Mouse (Mus musculus) heart, embryonic 15.5 days (tissue): ENCODE data around the gene Lrrc56. TPM values are rescaled to one million over a fixed set of nuclear protein-coding genes. Genes with fewer than 3 reads are reported as not detected.

Experiments used
- ATAC-seq: fragments of 200-750 bp; cut with Nextera tagmentation; replicated peaks from 2 replicates; pipeline ENCODE4 v1.8.0; 2017; ENCODE audit warnings: low read depth, moderate TSS enrichment; ENCODE audit not compliant: insufficient number of reproducible peaks, insufficient read depth, low FRiP score
- H3K27ac ChIP-seq: fragments of 300-500 bp; sonication (generic); 2 replicates; pipeline ENCODE4 v1.5.1; 2015; ENCODE audit warnings: mild to moderate bottlenecking, inconsistent platforms
- H3K27me3 ChIP-seq: fragments of 300-500 bp; sonication (generic); 2 replicates; pipeline ENCODE4 v1.6.1; 2015; ENCODE audit warnings: inconsistent platforms
- H3K36me3 ChIP-seq: fragments of 300-500 bp; sonication (generic); 2 replicates; pipeline ENCODE4 v1.6.1; 2015; ENCODE audit warnings: mild to moderate bottlenecking, inconsistent platforms
- H3K4me1 ChIP-seq: fragments of 300-500 bp; sonication (generic); replicated peaks from 2 replicates; pipeline ENCODE4 v1.6.1; 2015; ENCODE audit warnings: inconsistent platforms
- H3K4me2 ChIP-seq: fragments of 300-500 bp; sonication (generic); 2 replicates; pipeline ENCODE4 v1.6.1; 2015; ENCODE audit warnings: inconsistent platforms, mild to moderate bottlenecking, moderate library complexity
- H3K4me3 ChIP-seq: fragments of 300-500 bp; sonication (generic); 2 replicates; pipeline ENCODE4 v1.5.1; 2015; ENCODE audit warnings: mild to moderate bottlenecking, inconsistent platforms
- H3K9ac ChIP-seq: fragments of 300-500 bp; sonication (generic); 2 replicates; pipeline ENCODE4 v1.6.1; 2015; ENCODE audit warnings: mild to moderate bottlenecking, inconsistent platforms
- H3K9me3 ChIP-seq: fragments of 300-500 bp; sonication (generic); replicated peaks from 2 replicates; pipeline ENCODE4 v1.6.1; 2016; ENCODE audit warnings: inconsistent platforms
- WGBS: fragments of 180-500 bp; shearing (Covaris S2); methylation state at CpG from one replicate; pipeline ENCODE4 v1.1.7; 2015; ENCODE audit warnings: mixed read lengths; 5-methylcytosine and 5-hydroxymethylcytosine counted together
- polyA plus RNA-seq: library from polyadenylated mRNA; unstranded; fragments of >200 nt; fragmentation: Nextera tagmentation; extraction: Ambion mirVana; gene quantifications from 2 replicates; pipeline ENCODE4 v1.2.1, GENCODE M21; 2015

Lrrc56 gene
- polyA plus RNA-seq, 1 experiment from 2014 or later: 2.7 TPM

DNA sequence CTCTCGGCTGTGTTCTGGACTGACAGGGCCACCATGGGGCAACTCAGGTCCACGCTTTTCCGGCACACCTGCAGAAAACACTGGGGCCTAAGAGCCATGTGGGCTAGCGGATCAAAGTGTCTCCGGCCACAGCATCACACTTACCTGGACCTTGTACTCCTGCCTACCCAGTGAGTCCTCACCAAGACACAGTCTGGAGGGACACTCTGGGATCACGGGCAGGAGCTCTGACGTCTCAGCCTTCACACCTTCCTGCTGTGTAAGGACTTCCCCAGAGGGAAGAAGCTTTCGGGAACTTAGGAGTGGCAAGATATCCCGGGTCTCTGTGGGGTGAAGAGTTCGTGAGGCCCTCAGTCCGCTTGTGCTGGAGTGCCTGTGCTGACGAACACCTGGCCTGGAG, 16.2 kb downstream of the Lrrc56 start:
- no peak overlapping the region for H3K27ac ChIP-seq
- H3K9ac ChIP-seq: no peak overlapping the region
- 64% methylated on average over 12 of the region's 12 CpGs for WGBS
- H3K4me3 ChIP-seq: no peak overlapping the region
- ATAC-seq: no peak
- no peaks in the 10 kb centered on the region for H3K9me3 ChIP-seq
- no peaks in the 10 kb centered on the region for H3K36me3 ChIP-seq
- no peak overlapping the region for H3K4me2 ChIP-seq
- no peaks in the 10 kb centered on the region for H3K27me3 ChIP-seq
- peaks cover 4% of the 10 kb centered on the region for H3K4me1 ChIP-seq

DNA sequence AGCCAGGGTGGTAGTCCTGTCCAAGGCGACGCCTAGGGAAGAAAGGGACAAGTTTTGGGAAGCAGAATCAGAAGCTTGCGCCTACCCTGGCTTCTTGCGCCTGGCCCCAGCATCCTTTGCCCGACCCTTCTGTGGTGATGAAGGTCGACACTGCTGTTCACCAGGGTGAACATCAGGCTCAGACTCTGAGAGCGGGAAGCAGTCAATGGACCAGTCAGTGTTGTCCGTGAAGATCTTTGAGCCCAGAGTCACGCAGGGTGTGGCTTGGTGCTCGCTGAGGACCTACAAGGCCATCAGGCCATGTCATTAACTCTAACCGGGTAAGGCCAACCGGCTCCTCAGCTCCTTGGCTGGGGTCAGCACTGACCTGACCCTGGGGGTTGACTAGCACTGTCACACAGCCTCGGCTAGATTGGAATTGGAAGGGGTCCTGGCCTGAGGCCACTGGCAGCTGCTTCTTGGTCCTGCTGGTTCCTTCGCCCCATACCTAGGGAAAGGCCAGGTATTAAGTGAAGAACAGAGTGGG, 16.7 kb downstream of the Lrrc56 start:
- WGBS: 82% methylated on average over 14 of the region's 14 CpGs
- Histone ChIP-seq H3K27ac (no peak overlapping the region), H3K9me3 (no peaks in the 10 kb centered on the region), H3K4me1 (peaks cover 5% of the 10 kb centered on the region), H3K9ac (no peak overlapping the region), H3K36me3 (no peaks in the 10 kb centered on the region), H3K27me3 (no peaks in the 10 kb centered on the region), H3K4me3 (no peak overlapping the region), H3K4me2 (no peak overlapping the region)
- no peak for ATAC-seq

DNA sequence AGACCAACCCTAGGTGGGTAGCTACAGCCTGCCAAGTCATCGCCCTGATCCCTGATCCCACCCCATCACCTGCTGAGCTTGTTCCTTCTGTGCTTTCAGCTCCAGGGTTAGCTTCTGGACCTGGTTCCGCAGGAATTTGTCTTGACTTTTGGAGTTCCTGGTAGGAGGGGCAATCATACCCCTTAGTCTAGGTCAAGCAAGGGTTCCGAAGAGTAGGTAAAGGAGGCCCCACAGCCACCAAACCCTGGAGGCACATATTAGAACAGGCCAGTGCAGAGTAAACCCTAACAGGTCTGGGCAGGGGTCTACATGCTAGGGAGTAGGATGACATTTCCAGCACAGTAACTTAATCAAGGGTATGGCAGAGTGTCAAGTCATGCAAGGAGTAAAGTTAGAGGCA, 19.2 kb downstream of the Lrrc56 start:
- Histone ChIP-seq H3K4me3 (no peak overlapping the region), H3K9me3 (no peaks in the 10 kb centered on the region), H3K9ac (no peak overlapping the region), H3K4me2 (no peak overlapping the region), H3K27ac (no peak overlapping the region), H3K4me1 (peaks cover 22% of the 10 kb centered on the region), H3K27me3 (no peaks in the 10 kb centered on the region), H3K36me3 (no peaks in the 10 kb centered on the region)
- 85% methylated on average over 3 of the region's 3 CpGs for WGBS
- ATAC-seq: no peak

DNA sequence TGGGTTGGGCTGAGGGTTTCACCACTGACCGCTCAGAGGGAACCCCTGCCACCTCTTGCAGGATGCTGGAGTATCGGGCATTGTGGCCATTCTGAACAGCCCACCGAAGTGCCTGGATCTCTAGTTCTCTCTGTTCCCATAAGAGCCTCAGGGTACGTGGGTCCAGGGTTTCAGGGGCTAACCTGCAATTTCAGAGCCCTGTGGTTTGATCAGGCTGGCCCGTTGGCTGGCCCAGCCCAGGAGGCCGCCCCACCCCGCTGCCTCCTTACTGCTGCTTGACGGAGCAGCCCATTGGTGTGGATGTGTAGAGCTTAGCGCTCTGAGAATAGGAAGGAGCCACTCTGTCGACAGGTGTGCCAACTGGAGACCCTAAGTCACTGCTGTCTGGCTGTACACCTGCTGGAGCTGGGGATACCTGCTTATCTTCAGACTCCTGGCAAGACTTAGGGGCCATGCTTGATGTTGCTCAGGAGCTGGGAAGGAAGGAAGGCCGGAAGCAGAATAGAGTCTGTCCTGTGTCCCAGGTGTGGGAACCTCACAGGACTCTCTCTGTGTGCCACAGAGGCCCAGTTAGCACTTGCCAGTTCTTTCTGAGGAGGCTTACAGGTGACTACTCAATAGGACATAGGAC, 19.8 kb downstream of the Lrrc56 start, which contains the start of gene Lmntd2:
TSS of gene Lmntd2 (minus strand) at position 476 of the 631 bp plus-strand sequence.
- Histone ChIP-seq H3K4me2 (peak within 1 kb of the TSS; percentile 98), H3K9me3 (no peaks in the 10 kb centered on the region), H3K27me3 (no peaks in the 10 kb centered on the region), H3K4me1 (peaks cover 22% of the 10 kb centered on the region), H3K36me3 (no peaks in the 10 kb centered on the region), H3K4me3 (peak within 1 kb of the TSS; percentile 76), H3K27ac (peak within 1 kb of the TSS; percentile 52), H3K9ac (peak within 1 kb of the TSS; percentile 50)
- ATAC-seq: no peak
- 92% methylated on average over 11 of the region's 11 CpGs for WGBS

DNA sequence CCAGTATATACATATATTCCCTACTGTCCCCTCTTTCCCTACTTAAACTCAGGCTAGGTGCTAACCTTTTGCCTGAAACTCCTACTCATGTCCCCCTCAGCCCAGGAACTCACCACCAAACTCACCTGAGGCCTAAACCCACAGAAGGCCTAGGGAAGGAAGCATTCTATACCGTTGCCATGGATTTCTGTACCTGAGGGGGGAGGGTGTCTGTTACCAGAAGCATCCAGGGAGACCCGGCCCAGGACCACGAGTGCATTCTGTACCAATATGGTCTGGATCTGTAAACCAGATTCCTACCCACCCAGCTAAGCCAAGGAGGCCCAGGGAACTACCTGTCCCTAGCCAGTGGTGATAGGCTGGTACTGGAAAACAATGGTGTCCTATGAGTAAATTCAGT, 20.4 kb downstream of the Lrrc56 start:
- ATAC-seq: no peak
- 80% methylated on average over 3 of the region's 3 CpGs for WGBS
- H3K4me3 ChIP-seq: no peak overlapping the region
- no peak overlapping the region for H3K4me2 ChIP-seq
- no peaks in the 10 kb centered on the region for H3K27me3 ChIP-seq
- H3K9me3 ChIP-seq: no peaks in the 10 kb centered on the region
- no peak overlapping the region for H3K9ac ChIP-seq
- H3K4me1 ChIP-seq: peaks cover 22% of the 10 kb centered on the region
- no peak overlapping the region for H3K27ac ChIP-seq
- no peaks in the 10 kb centered on the region for H3K36me3 ChIP-seq

DNA sequence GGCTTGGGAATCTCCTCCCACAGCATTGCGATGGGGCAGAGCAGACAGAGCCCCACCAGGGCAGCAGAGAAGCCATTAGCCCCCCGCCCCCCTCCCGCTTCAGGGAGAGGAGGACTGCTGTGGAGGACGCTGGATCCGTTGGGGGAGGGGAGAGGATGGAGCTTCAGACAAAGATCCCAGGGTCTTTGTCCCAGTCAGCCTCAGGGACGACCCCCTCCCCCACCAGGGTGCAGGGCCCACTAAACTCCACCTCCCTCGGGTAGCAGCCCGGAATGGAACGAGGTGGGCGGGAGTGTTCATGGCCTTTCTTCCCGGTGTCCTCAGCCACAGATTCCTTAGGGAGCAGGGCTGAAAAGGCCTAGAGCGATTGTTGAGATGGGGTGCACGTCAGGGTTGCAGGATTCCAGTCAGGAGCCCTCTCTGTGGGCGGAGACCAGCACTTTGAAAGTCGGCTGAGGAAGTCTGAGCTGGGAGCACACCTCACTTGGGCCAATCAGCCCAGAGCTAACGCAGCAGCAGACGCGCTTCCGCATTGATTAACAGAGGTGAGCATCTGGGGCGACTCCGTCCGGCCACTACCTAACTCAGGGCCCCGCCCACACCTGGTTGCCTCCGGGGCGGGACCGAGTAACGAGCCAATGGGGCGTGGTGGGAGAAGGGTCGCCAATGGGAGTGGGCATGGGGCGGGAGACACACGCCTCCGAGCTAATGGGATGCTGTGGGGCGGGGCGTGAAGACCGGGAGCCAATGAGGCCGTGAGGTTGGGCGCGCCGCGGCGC, 21.3 kb downstream of the Lrrc56 start, which contains the start of gene Rassf7:
TSS of gene Rassf7 (plus strand) at position 760 of the 779 bp plus-strand sequence.
- ATAC-seq: peak; percentile 94
- Histone ChIP-seq H3K27me3 (no peaks in the 10 kb centered on the region), H3K9ac (peak within 1 kb of the TSS; percentile 75), H3K36me3 (no peaks in the 10 kb centered on the region), H3K9me3 (no peaks in the 10 kb centered on the region), H3K4me1 (peaks cover 26% of the 10 kb centered on the region), H3K4me3 (peak within 1 kb of the TSS; percentile 76), H3K4me2 (peak within 1 kb of the TSS; percentile 98), H3K27ac (peak within 1 kb of the TSS; percentile 85)
- 1% methylated on average over 41 of the region's 41 CpGs for WGBS

DNA sequence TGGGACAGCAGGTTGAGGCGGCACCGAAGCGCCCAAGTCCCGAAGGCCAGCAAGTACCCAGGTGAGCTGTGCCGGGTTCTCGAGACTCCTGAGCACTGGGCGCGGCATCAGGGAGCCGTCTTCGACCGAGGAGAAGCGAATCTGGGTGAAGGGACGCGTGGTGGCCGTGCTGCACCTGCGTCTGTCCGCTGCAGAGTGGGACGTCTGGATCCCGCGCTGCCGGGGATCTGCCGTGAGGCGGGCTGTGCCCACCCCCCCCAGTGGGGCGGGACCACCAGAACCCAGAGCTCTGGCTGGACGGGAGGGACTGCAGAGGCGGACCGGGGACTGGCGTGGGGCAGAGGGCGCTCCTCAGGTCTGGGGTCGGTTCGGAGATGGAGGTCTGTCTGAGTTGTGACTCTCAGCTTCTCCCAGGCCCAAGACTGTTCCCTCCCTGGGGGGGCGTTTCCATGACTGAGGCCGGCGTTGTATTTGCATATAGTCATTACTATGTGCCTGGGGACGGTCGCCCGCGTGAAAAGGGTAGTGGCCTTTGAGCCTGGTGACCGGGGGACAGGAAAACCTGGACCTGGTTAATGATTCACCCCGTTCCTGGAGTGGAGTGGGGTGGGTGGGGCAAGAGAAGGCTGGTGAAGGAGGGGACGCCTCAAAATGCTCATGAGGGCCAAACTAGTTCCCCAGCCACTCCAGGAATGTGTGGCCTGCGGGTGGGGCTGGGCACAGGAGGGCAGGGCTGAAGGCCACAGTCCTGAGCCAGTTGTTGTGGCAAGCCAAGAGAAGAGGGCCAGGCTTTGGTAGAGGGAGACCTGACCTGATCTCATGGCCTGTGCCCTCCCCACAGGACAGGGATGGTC, 22.1 kb downstream of the Lrrc56 start:
- WGBS: under 1% methylated on average over 42 of the region's 42 CpGs
- peak overlapping the region; percentile 85 for H3K27ac ChIP-seq
- H3K9ac ChIP-seq: peak overlapping the region; percentile 75
- H3K4me2 ChIP-seq: peak overlapping the region; percentile 98
- ATAC-seq: peak; percentile 64
- no peaks in the 10 kb centered on the region for H3K27me3 ChIP-seq
- peaks cover 34% of the 10 kb centered on the region for H3K4me1 ChIP-seq
- peak overlapping the region; percentile 76 for H3K4me3 ChIP-seq
- H3K36me3 ChIP-seq: no peaks in the 10 kb centered on the region
- no peaks in the 10 kb centered on the region for H3K9me3 ChIP-seq

DNA sequence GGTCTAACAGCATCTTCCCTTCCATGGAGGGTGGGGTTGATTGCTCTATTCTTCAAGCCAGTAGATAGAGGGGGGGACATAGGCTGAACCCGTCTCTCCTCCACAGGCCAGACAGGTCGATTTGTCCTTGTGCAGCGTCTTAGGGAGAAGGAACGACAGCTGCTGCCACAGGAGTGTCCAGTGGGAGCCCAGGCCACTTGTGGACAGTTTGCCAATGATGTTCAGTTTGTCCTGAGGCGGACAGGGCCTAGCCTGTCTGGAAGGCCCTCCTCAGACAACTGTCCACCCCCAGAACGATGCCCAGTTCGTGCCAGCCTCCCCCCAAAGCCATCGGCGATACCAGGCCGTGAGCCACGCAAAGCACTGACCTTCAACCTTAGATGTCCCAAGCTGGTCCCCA, 22.9 kb downstream of the Lrrc56 start:
- H3K27ac ChIP-seq: peak overlapping the region; percentile 85; the same call in 1 of the 2 replicates
- WGBS: 83% methylated on average over 11 of the region's 11 CpGs
- ATAC-seq: no peak
- peak overlapping the region; percentile 98 for H3K4me2 ChIP-seq
- H3K36me3 ChIP-seq: no peaks in the 10 kb centered on the region
- H3K4me3 ChIP-seq: peak overlapping the region; percentile 76
- H3K9ac ChIP-seq: peak overlapping the region; percentile 75; the same call in 1 of the 2 replicates
- H3K9me3 ChIP-seq: no peaks in the 10 kb centered on the region
- H3K27me3 ChIP-seq: no peaks in the 10 kb centered on the region
- peaks cover 37% of the 10 kb centered on the region for H3K4me1 ChIP-seq

DNA sequence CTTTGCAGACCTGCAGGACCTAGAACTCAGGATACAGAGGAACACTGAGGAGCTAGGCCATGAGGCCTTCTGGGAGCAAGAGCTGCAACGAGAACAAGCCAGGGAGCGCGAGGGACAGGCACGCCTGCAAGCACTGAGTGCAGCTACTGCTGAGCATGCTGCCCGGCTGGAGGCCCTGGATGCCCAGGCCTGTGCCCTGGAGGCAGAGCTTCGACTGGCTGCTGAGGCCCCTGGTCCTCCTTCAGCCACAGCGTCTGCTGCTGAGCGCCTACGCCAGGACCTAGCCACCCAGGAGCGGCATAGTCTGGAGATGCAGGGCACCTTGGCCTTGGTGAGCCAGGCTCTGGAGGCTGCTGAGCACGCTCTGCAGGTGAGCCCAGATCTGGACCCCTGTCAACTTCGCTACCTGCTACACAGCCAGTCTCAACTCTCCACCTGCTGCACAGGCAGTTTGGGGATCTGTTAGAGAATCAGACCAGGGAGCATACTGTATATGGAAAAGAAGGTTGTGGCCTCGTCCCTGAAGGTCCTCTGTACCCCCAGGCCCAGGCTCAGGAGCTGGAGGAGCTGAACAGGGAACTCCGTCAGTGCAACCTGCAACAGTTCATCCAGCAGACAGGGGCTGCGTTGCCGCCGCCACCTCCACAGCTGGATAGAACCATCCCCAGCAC, 23.5 kb downstream of the Lrrc56 start:
- Histone ChIP-seq H3K4me3 (no peak overlapping the region; the same call in 1 of the 2 replicates), H3K27ac (no peak overlapping the region), H3K27me3 (no peaks in the 10 kb centered on the region), H3K36me3 (no peaks in the 10 kb centered on the region), H3K4me2 (peak overlapping the region; percentile 98), H3K9ac (no peak overlapping the region), H3K4me1 (peaks cover 43% of the 10 kb centered on the region), H3K9me3 (no peaks in the 10 kb centered on the region)
- WGBS: 86% methylated on average over 17 of the region's 17 CpGs
- no peak for ATAC-seq

DNA sequence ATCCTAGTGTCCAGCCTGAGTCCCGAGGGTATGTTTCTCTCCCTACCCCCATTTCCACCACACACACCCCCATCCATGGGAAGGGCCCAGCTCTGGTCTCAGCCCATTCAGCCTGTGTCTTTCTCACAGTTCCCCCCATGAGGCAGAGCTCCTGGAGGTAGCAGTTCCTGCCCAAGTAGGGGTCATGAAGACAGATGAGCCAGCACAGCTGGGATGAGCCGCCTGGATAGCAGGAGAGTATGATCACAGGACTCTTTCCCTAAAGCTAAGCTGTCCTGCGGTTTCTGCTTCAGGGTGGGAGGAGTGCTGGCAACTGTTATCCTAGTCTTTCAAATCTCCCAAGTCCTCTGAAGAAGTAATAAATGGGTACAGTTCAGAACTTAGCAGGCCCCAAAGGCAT, 24.2 kb downstream of the Lrrc56 start:
- no peak for ATAC-seq
- peaks cover 49% of the 10 kb centered on the region for H3K4me1 ChIP-seq
- no peak overlapping the region for H3K4me3 ChIP-seq
- H3K27ac ChIP-seq: no peak overlapping the region
- H3K27me3 ChIP-seq: no peaks in the 10 kb centered on the region
- H3K36me3 ChIP-seq: no peaks in the 10 kb centered on the region
- no peaks in the 10 kb centered on the region for H3K9me3 ChIP-seq
- 87% methylated on average over 3 of the region's 3 CpGs for WGBS
- H3K4me2 ChIP-seq: no peak overlapping the region
- no peak overlapping the region for H3K9ac ChIP-seq
